Mouse (Mus musculus): Measurements from ENCODE around the gene Prpf8. TPM values are rescaled to one million over a fixed set of nuclear protein-coding genes. Genes with fewer than 3 reads are reported as not detected.

The Prpf8 gene
- polyA plus RNA-seq, 1 experiment from 2014 or later: 49.5 TPM

DNA sequence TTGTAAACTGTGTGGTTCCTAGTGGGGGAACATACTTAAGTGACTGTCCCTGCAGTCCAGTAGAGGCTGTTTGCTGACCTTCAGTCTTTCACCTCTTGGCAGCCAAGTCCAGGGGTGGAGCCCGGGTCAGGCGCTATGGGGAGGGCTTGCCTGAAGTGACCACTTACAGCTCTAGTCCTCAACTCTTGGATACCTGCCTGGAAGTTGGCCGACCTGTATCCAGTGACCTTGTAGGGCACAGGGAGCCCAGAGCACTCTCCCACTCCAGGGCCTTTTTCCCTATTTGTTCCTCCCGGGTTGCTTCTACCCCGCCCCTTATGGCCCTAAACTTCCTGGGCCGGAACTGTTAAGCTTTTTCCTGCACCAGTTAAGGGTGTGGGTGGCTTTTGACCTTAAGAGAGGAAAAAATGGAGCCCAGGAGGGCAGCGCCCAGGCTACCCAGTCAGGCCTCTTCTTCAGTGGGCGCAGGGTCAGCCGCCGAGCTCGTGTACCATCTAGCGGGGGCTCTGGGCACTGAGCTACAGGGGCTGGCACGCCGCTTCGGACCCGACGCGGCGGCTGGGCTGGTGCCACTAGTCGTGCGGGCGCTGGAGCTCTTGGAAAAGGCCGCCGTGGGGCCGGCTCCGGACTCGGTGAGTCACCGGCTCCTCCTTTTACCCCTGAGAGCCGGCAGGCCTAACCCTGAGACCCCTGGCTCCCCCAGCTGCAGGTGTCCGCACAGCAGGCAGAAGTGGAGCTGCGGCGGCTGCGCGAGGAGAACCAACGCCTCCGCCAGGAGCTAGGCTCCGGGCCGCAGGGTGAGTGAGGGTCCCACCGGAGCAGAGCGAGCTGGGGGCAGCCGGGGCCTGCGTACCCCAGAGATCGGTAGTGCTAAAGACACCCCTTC lies 23.4 kb downstream of the Prpf8 start, which contains the start of gene Rilp:
Rilp (plus strand) TSS at position 354 of the 886 bp plus-strand sequence.
- peak within 1 kb of the TSS; percentile 56 for H3K4me3 ChIP-seq
- peaks cover 29% of the 10 kb centered on the region for H3K4me1 ChIP-seq
- H3K4me2 ChIP-seq: peak within 1 kb of the TSS; percentile 100
- peak; percentile 75 for ATAC-seq (ENCODE audit: insufficient number of reproducible peaks, low FRiP score, low TSS enrichment, low read depth)
- H3K36me3 ChIP-seq: peaks cover 41% of the 10 kb centered on the region
- H3K9me3 ChIP-seq: no peaks in the 10 kb centered on the region
- H3K27ac ChIP-seq: peak within 1 kb of the TSS; percentile 79
- no peaks in the 10 kb centered on the region for H3K27me3 ChIP-seq
- 2% methylated on average over 43 of the region's 43 CpGs for WGBS
- peak within 1 kb of the TSS; percentile 47 for H3K9ac ChIP-seq

DNA sequence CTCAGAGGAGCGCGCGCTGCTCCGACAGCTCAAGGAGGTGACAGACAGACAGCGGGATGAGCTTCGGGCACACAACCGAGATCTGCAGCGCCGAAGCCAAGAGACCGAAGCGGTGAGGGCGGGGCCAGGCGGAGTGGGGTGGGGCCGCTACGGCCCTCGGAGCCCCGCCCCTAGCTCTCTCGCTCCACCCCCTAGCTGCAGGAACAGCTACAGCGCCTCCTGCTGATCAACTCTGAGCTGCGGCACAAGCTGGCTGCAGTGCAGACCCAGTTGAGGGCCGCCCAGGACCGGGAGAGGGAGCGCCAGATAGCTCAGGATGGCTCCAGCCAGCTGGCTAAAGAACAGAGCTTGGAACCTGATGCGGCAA lies 24.0 kb downstream of the Prpf8 start:
- Histone ChIP-seq H3K9ac (peak overlapping the region; percentile 47), H3K36me3 (peaks cover 36% of the 10 kb centered on the region), H3K4me1 (peaks cover 29% of the 10 kb centered on the region), H3K27ac (peak overlapping the region; percentile 79), H3K27me3 (no peaks in the 10 kb centered on the region), H3K4me3 (peak overlapping the region; percentile 56), H3K9me3 (no peaks in the 10 kb centered on the region), H3K4me2 (peak overlapping the region; percentile 100)
- WGBS: 2% methylated on average over 23 of the region's 24 CpGs
- peak; percentile 74 for ATAC-seq (ENCODE audit: insufficient number of reproducible peaks, low FRiP score, low TSS enrichment, low read depth)

DNA sequence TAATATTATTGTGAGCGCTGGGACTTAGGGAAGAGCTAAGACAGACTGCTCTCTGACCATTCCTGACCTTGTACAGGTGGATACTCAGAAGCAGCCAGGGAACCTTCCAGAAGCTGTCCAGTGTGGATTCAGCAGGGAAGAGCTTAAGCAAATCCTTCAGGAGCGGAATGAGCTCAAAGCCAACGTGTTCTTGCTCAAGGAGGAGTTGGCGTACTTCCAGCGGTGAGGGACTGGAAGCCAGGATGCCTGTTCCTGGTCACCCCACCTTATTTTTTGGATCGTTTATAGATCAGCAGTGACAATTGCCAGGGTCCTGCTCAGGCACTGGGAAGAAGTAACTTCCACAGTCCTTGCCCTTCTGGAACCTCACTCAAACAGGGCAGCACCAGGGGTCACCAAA lies 24.6 kb downstream of the Prpf8 start:
- Histone ChIP-seq H3K27ac (peak overlapping the region; percentile 4; the same call in 1 of the 2 replicates), H3K27me3 (no peaks in the 10 kb centered on the region), H3K4me2 (no peak overlapping the region), H3K4me3 (no peak overlapping the region), H3K36me3 (peaks cover 30% of the 10 kb centered on the region), H3K9me3 (no peaks in the 10 kb centered on the region), H3K4me1 (peaks cover 29% of the 10 kb centered on the region), H3K9ac (no peak overlapping the region)
- no peak for ATAC-seq (ENCODE audit: insufficient number of reproducible peaks, low FRiP score, low TSS enrichment, low read depth)
- 79% methylated on average over 6 of the region's 6 CpGs for WGBS

DNA sequence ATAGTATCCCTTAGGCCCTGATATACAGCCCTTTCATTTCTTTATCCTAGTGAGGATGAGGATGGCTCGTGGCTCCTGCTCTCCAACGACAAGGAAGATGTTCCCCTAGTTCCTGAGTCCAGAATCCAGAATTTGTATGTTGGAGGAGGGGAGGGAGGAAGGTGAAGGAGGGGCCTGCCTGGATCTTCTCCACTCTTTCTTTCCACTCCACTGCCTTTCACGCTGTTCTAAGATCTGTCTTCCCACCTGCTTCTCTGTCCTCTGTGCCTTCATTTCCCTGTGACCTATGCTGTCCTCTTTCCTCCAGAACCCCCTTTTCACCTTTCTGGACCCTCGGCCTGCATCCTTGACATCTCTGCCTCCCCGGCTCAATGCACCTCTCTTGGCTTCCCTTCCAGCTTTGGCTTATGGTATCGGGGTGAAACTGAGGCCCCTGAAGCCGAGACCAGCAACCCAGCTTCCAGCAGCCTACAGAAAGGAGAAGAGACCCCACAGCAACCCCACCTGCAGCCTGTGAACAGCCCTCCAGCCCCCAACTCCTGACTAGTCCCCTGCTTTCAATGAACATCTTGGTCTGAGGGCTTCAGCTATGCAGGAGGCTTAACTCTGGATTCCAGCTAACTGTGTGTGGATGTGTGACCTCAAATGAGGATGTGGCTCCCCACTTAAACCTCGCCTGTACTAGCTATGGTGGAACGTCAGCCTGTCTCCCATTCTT lies 25.8 kb downstream of the Prpf8 start:
- Histone ChIP-seq H3K9me3 (no peaks in the 10 kb centered on the region), H3K36me3 (peaks cover 21% of the 10 kb centered on the region), H3K9ac (no peak overlapping the region), H3K4me1 (peaks cover 29% of the 10 kb centered on the region), H3K27me3 (no peaks in the 10 kb centered on the region), H3K27ac (no peak overlapping the region), H3K4me3 (no peak overlapping the region), H3K4me2 (no peak overlapping the region)
- ATAC-seq (ENCODE audit: insufficient number of reproducible peaks, low FRiP score, low TSS enrichment, low read depth): no peak
- WGBS: 80% methylated on average over 9 of the region's 9 CpGs

DNA sequence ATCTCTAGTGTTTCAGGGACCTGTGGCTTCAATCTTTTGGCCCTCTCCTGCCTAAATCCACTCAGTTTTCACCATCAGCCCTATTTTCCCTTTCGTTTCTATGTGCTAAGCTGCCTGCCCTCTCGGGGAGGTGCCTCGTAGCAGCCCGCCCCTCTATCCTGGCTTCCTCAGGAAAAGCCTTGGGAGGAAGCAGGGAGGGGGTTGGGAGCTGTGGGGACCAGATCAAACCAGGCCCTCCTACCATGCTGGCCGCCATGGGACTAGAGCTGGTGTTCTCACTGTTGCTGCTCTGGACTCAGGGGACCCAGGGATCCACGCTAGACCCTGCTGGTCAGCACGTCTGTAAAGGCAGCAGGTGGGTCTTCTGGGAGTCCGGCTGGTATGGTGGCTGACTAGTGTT lies 26.7 kb downstream of the Prpf8 start, which contains the start of gene Scarf1:
Scarf1 (plus strand) TSS at position 205 of the 400 bp plus-strand sequence.
- H3K9me3 ChIP-seq: no peaks in the 10 kb centered on the region
- no peak within 1 kb of the TSS for H3K9ac ChIP-seq
- H3K4me2 ChIP-seq: no peak within 1 kb of the TSS
- H3K27me3 ChIP-seq: no peaks in the 10 kb centered on the region
- peaks cover 12% of the 10 kb centered on the region for H3K36me3 ChIP-seq
- 47% methylated on average over 8 of the region's 8 CpGs for WGBS
- H3K27ac ChIP-seq: no peak within 1 kb of the TSS
- peaks cover 27% of the 10 kb centered on the region for H3K4me1 ChIP-seq
- peak within 1 kb of the TSS; percentile 16 for H3K4me3 ChIP-seq
- no peak for ATAC-seq (ENCODE audit: insufficient number of reproducible peaks, low FRiP score, low TSS enrichment, low read depth)

DNA sequence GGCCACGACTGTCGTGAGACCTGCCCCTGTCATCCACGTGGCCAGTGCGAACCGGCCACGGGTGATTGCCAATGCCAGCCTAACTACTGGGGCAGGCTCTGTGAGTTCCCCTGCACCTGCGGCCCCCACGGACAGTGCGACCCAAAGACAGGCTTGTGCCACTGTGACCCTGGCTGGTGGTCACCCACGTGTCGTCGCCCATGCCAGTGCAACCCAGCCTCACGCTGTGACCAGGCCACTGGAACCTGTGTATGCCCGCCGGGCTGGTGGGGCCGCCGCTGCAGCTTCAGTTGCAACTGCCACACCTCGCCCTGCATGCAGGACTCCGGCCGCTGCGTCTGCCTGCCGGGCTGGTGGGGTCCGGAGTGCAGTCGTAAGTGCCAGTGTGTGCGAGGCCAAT lies 28.6 kb downstream of the Prpf8 start:
- H3K4me3 ChIP-seq: no peak overlapping the region
- H3K9ac ChIP-seq: no peak overlapping the region
- 91% methylated on average over 25 of the region's 25 CpGs for WGBS
- no peaks in the 10 kb centered on the region for H3K36me3 ChIP-seq
- H3K27me3 ChIP-seq: no peaks in the 10 kb centered on the region
- ATAC-seq (ENCODE audit: insufficient number of reproducible peaks, low FRiP score, low TSS enrichment, low read depth): no peak
- H3K4me1 ChIP-seq: peaks cover 10% of the 10 kb centered on the region
- no peak overlapping the region for H3K27ac ChIP-seq
- no peaks in the 10 kb centered on the region for H3K9me3 ChIP-seq
- H3K4me2 ChIP-seq: no peak overlapping the region

DNA sequence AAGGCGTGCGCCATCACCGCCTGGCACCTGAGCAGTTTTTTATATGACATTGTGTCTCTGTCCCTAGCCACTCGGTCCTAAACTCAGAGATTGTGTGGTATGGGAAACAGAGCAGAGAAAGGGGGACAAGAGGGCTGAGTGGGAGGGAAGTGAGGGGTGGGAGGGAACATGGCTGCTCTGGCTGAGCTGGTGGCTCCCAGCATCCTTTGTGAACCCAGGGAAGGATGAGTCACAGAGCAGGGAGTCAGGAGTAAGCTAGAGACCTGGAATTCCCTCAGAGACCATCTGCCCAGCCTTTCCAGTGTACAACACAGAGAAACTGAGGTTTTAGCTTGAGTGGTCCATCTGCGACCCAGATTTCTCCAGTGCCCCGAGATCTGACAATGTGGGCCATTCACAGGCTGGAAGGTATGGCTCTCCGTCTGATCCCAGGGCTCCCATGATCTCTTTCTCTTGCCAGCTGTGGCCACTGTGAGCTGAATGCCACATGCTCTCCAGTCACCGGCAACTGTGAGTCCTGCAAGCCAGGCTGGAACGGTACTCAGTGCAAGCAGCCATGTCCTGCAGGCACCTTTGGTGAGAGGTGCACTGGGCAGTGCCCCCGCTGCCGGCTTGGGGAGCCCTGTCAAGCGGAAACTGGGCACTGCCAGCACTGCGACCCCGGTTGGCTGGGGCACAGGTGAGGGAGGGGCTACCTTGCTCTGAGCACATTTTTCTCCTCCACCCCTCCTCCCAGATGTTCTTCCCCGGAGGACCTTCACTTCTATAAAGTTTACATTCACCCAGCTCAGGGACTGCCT lies 33.4 kb downstream of the Prpf8 start:
- Histone ChIP-seq H3K4me1 (peaks cover 3% of the 10 kb centered on the region; the same call in 1 of the 2 replicates), H3K9ac (no peak overlapping the region), H3K9me3 (no peaks in the 10 kb centered on the region), H3K4me3 (no peak overlapping the region), H3K27ac (no peak overlapping the region), H3K4me2 (no peak overlapping the region), H3K27me3 (no peaks in the 10 kb centered on the region), H3K36me3 (no peaks in the 10 kb centered on the region)
- no peak for ATAC-seq (ENCODE audit: insufficient number of reproducible peaks, low FRiP score, low TSS enrichment, low read depth)
- 69% methylated on average over 15 of the region's 15 CpGs for WGBS

DNA sequence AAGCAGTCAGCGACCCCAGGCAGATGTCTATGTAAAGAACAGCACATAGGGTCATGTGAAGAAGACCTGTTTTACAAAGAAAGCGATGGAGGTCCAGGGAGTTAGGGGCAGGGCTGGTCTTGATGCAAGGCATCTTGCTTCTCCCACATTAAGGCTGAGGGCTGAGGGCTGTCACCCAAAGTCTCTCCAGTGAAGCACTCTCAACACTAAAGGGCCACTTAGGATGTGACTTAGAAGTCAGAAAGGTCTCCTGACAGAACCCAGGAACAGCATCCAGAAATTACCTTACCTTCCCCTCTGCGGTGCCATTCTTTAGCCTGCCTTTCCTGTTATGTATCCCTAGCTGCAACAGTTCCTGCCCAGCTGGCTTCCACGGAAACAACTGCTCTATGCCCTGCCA lies 35.0 kb downstream of the Prpf8 start:
- Histone ChIP-seq H3K27ac (no peak overlapping the region), H3K4me3 (no peak overlapping the region), H3K27me3 (no peaks in the 10 kb centered on the region), H3K4me2 (no peak overlapping the region), H3K9ac (no peak overlapping the region), H3K4me1 (peaks cover 3% of the 10 kb centered on the region; the same call in 1 of the 2 replicates), H3K9me3 (no peaks in the 10 kb centered on the region), H3K36me3 (no peaks in the 10 kb centered on the region)
- 86% methylated on average over 4 of the region's 4 CpGs for WGBS
- no peak for ATAC-seq (ENCODE audit: insufficient number of reproducible peaks, low FRiP score, low TSS enrichment, low read depth)

DNA sequence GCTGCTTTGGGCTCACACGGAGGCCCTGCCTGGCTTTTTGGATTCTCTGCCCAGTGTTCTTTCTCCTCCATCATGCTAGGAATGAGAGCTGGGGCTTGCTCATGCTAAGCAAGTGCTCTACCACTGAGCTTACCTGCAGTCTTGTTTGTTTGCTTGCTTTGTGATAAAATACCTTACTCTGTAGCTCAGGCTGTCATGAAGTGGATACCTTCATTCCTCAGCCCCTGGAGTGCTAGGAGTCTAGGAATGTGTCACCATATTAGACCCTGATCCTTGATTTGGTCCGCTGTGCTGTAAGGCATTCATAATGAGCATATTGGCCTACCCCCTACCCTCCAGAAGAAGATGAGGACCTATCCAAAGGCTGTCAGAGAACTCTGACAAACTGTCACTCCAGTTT lies 36.2 kb downstream of the Prpf8 start:
- WGBS: 83% methylated on average over 2 of the region's 2 CpGs
- Histone ChIP-seq H3K9ac (no peak overlapping the region), H3K4me2 (no peak overlapping the region), H3K36me3 (no peaks in the 10 kb centered on the region), H3K4me1 (peaks cover 3% of the 10 kb centered on the region; the same call in 1 of the 2 replicates), H3K9me3 (no peaks in the 10 kb centered on the region), H3K27ac (no peak overlapping the region), H3K4me3 (no peak overlapping the region), H3K27me3 (no peaks in the 10 kb centered on the region)
- no peak for ATAC-seq (ENCODE audit: insufficient number of reproducible peaks, low FRiP score, low TSS enrichment, low read depth)

DNA sequence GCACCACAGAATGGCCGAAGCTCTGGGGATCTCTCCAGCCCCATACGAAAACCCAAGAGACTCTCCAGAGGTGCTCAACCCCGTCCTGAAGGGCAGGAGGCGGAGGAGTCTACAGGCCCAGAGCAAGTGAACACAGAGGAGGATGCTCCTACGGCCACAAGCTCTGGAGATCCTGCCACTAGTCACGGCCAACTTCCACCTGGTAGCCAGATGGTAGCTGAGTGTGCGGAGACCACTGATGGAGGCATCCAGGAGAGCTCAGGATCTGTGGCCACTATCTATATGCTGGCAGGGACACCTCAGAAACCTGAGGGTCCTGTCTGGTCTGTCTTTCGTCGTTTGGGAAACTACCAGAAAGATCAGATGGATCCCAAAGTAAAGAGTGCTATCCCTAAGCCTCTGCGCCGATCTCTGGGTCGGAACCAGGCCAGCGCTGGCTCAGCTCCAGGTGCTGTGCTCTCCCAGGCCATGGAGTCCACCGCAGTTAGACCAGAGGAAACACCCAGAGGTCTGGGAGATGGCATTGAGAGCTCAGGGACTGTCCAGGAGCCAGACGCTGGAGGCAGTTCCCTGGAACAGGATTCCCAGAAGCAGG lies 39.0 kb downstream of the Prpf8 start:
- Histone ChIP-seq H3K36me3 (no peaks in the 10 kb centered on the region), H3K9ac (0 out of 2 replicates have a peak overlapping the region, but pooled peaks have one; percentile 14), H3K4me2 (no peak overlapping the region), H3K27ac (no peak overlapping the region), H3K9me3 (no peaks in the 10 kb centered on the region), H3K4me3 (no peak overlapping the region), H3K27me3 (no peaks in the 10 kb centered on the region), H3K4me1 (peaks cover 1% of the 10 kb centered on the region; the same call in 1 of the 2 replicates)
- WGBS: 81% methylated on average over 15 of the region's 15 CpGs
- no peak for ATAC-seq (ENCODE audit: insufficient number of reproducible peaks, low FRiP score, low TSS enrichment, low read depth)

DNA sequence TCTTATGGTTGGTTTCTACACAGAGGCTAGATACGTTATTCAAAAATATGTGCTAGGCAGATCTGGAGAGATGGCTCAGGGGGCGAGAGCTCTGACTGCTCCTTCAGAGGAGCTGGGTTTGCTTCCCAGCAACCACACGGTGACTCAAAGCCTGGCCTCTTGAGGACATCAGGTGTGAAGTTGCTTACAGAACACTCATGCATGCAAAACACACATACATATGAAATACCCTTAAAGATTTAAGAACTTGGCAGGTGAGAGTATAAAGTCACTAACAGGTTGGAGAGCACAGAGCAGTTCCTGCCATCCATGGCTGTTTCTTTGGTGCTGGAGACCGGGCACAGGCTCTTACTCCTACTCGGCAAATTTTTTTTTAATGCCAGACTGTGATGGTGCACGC lies 40.3 kb downstream of the Prpf8 start:
- Histone ChIP-seq H3K27ac (no peak overlapping the region), H3K36me3 (no peaks in the 10 kb centered on the region), H3K4me1 (peaks cover 6% of the 10 kb centered on the region), H3K4me2 (no peak overlapping the region), H3K4me3 (no peak overlapping the region), H3K27me3 (no peaks in the 10 kb centered on the region), H3K9ac (no peak overlapping the region), H3K9me3 (no peaks in the 10 kb centered on the region)
- no peak for ATAC-seq (ENCODE audit: insufficient number of reproducible peaks, low FRiP score, low TSS enrichment, low read depth)
- WGBS: 89% methylated on average over 6 of the region's 6 CpGs
